Mouse (Mus musculus) spleen, adult 2 months (tissue): ENCODE results near the gene Gatad1.

Experiments
- CTCF ChIP-seq: fragments of 200-500 bp; IDR thresholded peaks from 2 replicates; pipeline ENCODE4 v1.5.1; 2011; ENCODE audit warnings: mild to moderate bottlenecking, inconsistent platforms; ENCODE audit not compliant: insufficient read depth, insufficient read length, insufficient replicate concordance; ENCODE audit errors: extremely low read depth
- POLR2A ChIP-seq: fragments of 200-500 bp; IDR thresholded peaks from 2 replicates; pipeline ENCODE4 v1.6.1; 2011; ENCODE audit warnings: low read depth, low read length, inconsistent platforms

- TF ChIP-seq CTCF (peak; percentile 29; the same call in 1 of the 2 replicates), POLR2A (no peak)
Measured at GRCm38 (mm10) chr5:3633951-3634350, 23.0 kb downstream of the Gatad1 start.
